Mouse (Mus musculus): Measurements from ENCODE around the gene Rsu1.

DNA sequence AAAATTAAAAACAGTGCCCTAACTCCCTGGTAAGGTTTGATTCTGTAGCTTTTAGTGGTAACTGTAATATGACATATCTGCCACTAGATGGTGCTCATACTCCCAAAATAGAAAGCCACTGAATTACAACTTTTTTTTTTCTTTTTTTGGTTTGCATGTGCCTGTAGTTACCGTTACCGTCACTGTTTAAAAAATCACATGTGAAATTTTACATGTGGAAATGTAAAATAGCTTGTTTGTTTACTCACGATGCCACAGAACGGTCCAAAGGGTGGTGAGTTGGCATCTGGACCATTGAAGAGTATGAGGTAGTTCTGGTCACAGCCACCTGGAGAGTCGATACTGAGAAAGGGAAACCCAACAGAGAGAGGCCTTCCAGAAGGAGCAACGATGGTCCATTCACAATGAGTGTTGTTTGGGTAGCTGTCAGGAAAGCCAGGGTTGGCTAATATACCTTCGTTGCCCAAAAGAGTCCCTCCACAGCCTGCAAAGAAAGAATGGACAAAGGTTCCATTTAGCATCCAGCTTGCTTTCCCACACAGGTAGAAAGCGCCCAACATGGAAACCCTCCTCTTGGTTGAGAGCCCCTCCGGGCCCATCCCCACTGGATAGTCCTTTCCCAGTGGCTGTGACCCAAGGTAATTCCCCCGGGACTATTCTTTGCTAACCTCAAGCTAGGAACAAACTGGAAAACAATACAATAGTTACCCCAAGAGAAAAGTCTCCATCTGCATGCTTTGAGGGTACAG lies 7.1 kb upstream of the Rsu1 start:
- no peak for TF ChIP-seq POLR2A (IDR thresholded peaks at IDR 0.05; ENCODE audit: insufficient read depth, low read depth, low read length)
- peak; percentile 93 for TF ChIP-seq CTCF (IDR thresholded peaks at IDR 0.05)
- TF ChIP-seq EP300 (IDR thresholded peaks at IDR 0.05; ENCODE audit: insufficient read depth, low read depth, low read length) = no peak
